Mouse (Mus musculus) ES-Bruce4 (cell line): ENCODE results near the gene Siglec1. TPM values are rescaled to one million over a fixed set of nuclear protein-coding genes. Genes with fewer than 3 reads are reported as not detected.

Experiments
- H3K27ac ChIP-seq: 2 replicates; pipeline ENCODE4 v1.5.1; 2012; ENCODE audit warnings: low read length, inconsistent platforms; ENCODE audit not compliant: insufficient read depth
- H3K27me3 ChIP-seq: 2 replicates; pipeline ENCODE4 v1.6.1; 2012; ENCODE audit warnings: mild to moderate bottlenecking, low read length, inconsistent platforms; ENCODE audit not compliant: control insufficient read depth, poor library complexity, insufficient read depth, severe bottlenecking
- H3K36me3 ChIP-seq: 2 replicates; pipeline ENCODE4 v1.6.1; 2012; ENCODE audit warnings: inconsistent platforms, mild to moderate bottlenecking, low read length, moderate library complexity; ENCODE audit not compliant: control insufficient read depth, poor library complexity, insufficient read depth, severe bottlenecking
- H3K4me1 ChIP-seq: one replicate; pipeline ENCODE4 v1.8.1; 2011; ENCODE audit warnings: low read length; ENCODE audit not compliant: control insufficient read depth, insufficient read depth
- H3K4me3 ChIP-seq: 2 replicates; pipeline ENCODE4 v1.5.1; 2011; ENCODE audit warnings: low read depth, mild to moderate bottlenecking, low read length
- H3K9ac ChIP-seq: 2 replicates; pipeline ENCODE4 v1.6.1; 2012; ENCODE audit warnings: low read depth, mild to moderate bottlenecking, inconsistent platforms; ENCODE audit not compliant: poor library complexity, severe bottlenecking
- H3K9me3 ChIP-seq: replicated peaks from 2 replicates; pipeline ENCODE4 v1.6.1; 2012; ENCODE audit warnings: mild to moderate bottlenecking, low read length, inconsistent platforms; ENCODE audit not compliant: control insufficient read depth, poor library complexity, insufficient read depth, severe bottlenecking
- CTCF ChIP-seq: IDR thresholded peaks from one replicate; pipeline ENCODE4 v1.8.1; 2011; ENCODE audit warnings: low read depth, low read length
- EP300 ChIP-seq: IDR thresholded peaks from 2 replicates; pipeline ENCODE4 v1.6.1; 2011; ENCODE audit warnings: low read depth, low read length; ENCODE audit not compliant: insufficient read depth
- POLR2A ChIP-seq: IDR thresholded peaks from one replicate; pipeline ENCODE4 v1.8.1; 2011; ENCODE audit warnings: low read length; ENCODE audit not compliant: insufficient read depth
- polyA plus RNA-seq: library from polyadenylated mRNA; stranded (reverse); fragments of >200 nt; gene quantifications from 2 replicates; pipeline ENCODE4 v1.2.4, GENCODE M21; 2011; ENCODE audit warnings: low read depth; ENCODE audit not compliant: missing spikeins, insufficient read depth, insufficient read length

Siglec1 gene
- polyA plus RNA-seq, 1 experiment, result 0.16 TPM

DNA sequence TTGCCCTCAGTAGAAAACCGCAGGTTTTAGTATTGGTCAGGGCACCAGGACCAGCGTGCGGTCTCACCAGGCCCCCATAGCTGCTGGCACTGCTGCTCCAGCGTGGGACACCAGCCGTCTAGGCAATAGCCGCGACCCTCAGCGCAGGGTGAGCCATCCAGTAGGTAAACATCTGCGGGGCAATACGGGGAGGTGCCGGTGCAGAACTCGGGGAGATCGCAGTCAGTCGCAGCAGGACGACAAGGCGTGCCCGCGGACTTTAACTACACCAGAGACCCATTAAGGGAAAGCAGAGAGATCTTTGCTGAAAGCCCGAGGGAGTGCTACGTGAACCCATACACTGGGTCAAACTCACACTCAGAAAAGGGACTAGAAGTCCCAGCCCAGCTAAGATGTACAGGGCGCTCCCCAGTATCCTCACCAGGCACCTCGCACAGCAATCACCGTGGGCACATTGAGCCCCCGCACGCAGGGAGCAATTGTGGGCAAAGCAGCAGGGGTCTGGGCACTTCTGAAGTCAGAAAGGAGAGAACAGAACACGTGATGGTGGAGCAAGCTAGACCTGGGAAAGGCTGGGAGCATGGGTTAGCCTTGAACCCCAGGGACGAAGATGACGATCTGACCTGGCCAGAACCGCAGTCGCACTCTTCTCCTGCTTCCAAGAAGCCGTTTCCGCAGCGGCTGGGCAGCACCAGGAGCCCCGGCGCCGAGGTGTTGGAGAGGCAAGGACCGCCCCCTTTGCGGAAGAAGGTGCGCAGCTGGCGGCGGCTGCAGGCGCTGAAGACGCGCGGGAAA lies 32.5 kb downstream of the Siglec1 start:
- TF ChIP-seq CTCF (no peak), EP300 (no peak), POLR2A (no peak)
- Histone ChIP-seq H3K9me3 (no peaks in the 10 kb centered on the region), H3K4me3 (peak overlapping the region; percentile 30), H3K9ac (no peak overlapping the region), H3K27me3 (peaks cover 3% of the 10 kb centered on the region; the same call in 1 of the 2 replicates), H3K27ac (no peak overlapping the region), H3K36me3 (no peaks in the 10 kb centered on the region), H3K4me1 (no peaks in the 10 kb centered on the region)

DNA sequence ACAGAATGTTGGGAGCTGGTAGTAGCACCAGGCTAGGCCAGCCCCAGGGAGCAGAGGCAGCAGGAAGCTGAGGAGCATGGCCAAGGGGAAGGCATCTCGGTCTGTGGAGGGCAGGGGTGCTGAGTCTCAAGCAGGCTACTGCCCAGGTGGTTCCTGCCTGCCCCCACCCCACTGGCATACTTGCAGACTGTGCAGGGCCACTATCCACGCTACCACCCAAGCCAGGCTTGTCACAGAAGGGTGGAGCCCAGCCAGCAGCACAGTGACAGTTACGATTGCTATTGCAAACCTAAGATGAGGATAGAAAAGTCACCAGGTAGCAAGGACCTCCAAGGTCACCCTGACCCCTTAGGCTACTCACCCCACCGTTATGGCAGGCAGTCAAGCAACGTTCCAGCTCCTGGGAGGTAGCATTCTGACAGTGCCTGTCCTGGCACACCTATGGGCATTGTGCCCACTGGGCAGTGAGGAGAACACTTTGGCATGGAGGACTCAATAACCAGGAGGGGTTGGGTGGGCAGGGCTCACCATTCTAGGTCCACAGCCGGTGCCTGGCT lies 33.6 kb downstream of the Siglec1 start:
- Histone ChIP-seq H3K9me3 (no peaks in the 10 kb centered on the region), H3K4me3 (no peak overlapping the region), H3K36me3 (no peaks in the 10 kb centered on the region), H3K27me3 (peaks cover 3% of the 10 kb centered on the region; the same call in 1 of the 2 replicates), H3K4me1 (no peaks in the 10 kb centered on the region), H3K9ac (no peak overlapping the region), H3K27ac (no peak overlapping the region)
- no peak for TF ChIP-seq CTCF
- TF ChIP-seq EP300, result no peak
- TF ChIP-seq POLR2A, result no peak

DNA sequence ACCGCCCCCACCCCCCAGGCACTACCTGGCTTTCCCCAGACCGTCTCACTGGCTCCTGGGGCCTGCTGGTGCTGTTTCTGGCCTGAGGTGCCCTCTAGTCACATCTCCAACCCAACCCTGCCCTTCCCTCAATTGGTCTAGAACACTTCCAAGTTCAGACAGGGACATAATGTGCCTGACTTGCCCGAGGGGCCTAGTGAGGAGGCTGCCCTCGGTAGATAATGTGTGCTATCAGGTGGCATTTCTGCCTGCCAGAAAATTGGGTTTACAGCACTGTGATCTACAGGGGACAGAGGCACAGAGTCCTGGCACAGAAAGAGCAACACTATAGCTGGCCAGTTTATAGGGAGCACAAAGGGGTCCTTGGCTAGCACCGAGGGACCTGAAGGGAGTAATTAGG lies 34.5 kb downstream of the Siglec1 start:
- H3K27me3 ChIP-seq, result peaks cover 3% of the 10 kb centered on the region; the same call in 1 of the 2 replicates
- no peaks in the 10 kb centered on the region for H3K4me1 ChIP-seq
- H3K9ac ChIP-seq, result no peak overlapping the region
- no peak overlapping the region for H3K27ac ChIP-seq
- H3K9me3 ChIP-seq, result no peaks in the 10 kb centered on the region
- H3K4me3 ChIP-seq, result no peak overlapping the region
- TF ChIP-seq POLR2A (no peak), CTCF (no peak), EP300 (no peak)
- no peaks in the 10 kb centered on the region for H3K36me3 ChIP-seq

- H3K9ac ChIP-seq, result no peak overlapping the region
- H3K36me3 ChIP-seq, result no peaks in the 10 kb centered on the region
- no peak for TF ChIP-seq POLR2A
- TF ChIP-seq CTCF, result no peak
- TF ChIP-seq EP300, result no peak
- no peaks in the 10 kb centered on the region for H3K4me1 ChIP-seq
- H3K9me3 ChIP-seq, result no peaks in the 10 kb centered on the region
- peaks cover 7% of the 10 kb centered on the region; the same call in 1 of the 2 replicates for H3K27me3 ChIP-seq
- H3K27ac ChIP-seq, result no peak overlapping the region
- H3K4me3 ChIP-seq, result no peak overlapping the region
Observed at GRCm38 (mm10) chr2:131046025-131046424, 40.5 kb downstream of the Siglec1 start.

DNA sequence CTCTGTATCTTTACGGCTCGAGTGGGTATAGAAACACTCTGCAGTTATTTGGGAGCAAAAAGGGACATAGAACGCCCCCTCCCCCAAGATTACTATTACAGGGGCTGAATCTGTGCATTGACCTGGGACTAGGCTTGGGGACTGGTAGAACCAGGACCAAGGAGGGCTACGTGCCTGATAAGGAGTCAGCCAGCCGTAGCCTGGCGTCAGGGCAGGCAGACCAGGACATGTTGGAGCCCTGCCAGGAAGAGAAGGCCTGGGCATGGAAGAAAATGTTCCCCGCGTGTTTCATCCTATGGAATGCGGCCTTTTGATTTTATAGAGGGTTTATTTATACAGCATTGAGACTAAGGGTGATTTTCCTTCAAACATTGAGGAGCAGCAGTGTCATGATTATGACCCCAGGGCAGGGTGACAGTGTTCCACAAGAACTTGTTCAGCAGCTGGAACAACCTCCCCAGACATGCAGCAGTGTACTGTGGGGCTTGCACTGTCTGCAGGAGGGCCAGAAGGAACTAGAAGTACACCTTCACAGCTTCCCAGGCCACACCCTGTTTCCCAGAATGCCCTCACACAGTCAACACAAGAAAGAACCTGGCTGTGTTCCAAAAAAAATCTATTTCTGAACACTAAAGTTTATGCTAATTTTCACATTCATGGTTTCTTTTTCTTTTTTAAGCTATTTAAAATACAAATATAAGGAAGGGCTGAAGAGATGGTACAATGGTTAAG lies 41.4 kb downstream of the Siglec1 start:
- no peaks in the 10 kb centered on the region for H3K4me1 ChIP-seq
- H3K9me3 ChIP-seq, result no peaks in the 10 kb centered on the region
- peaks cover 7% of the 10 kb centered on the region; the same call in 1 of the 2 replicates for H3K27me3 ChIP-seq
- TF ChIP-seq EP300 (no peak), CTCF (no peak), POLR2A (no peak)
- H3K36me3 ChIP-seq, result no peaks in the 10 kb centered on the region
- no peak overlapping the region for H3K4me3 ChIP-seq
- no peak overlapping the region for H3K27ac ChIP-seq
- H3K9ac ChIP-seq, result peak overlapping the region; percentile 12; the same call in 1 of the 2 replicates
